Mouse (Mus musculus) CH12.LX (cell line): ENCODE results near the gene Plce1.

Experiments used
- ETS1 ChIP-seq: conservative IDR thresholded peaks from 2 replicates; pipeline ENCODE4 v1.6.1; 2012; ENCODE audit warnings: low read depth, mild to moderate bottlenecking, inconsistent platforms, low read length, improper control_type of control experiment, moderate library complexity
- POLR2A ChIP-seq: IDR thresholded peaks from 2 replicates; pipeline ENCODE4 v1.6.1; 2011; ENCODE audit warnings: low read depth, mild to moderate bottlenecking, improper control_type of control experiment, low read length

GRCm38 (mm10) chr19:38602811-38603210 lies 121.9 kb downstream of the Plce1 start:
- TF ChIP-seq POLR2A (no peak), ETS1 (no peak)
